Mouse (Mus musculus) large intestine, adult 2 months (tissue): Measurements from ENCODE around the gene Smarce1. TPM values are rescaled to one million over a fixed set of nuclear protein-coding genes. Genes with fewer than 3 reads are reported as not detected.
"Not testable (repeated sequence)": the region's sequence is repeated elsewhere in the genome, so short reads cannot be mapped to it uniquely, and the experiment has no call there.

ENCODE experiments used
- DNase-seq: peaks from one replicate; pipeline ENCODE4 v3.0.0-alpha.2; 2012; ENCODE audit warnings: low read depth, low spot score
- WGBS: fragments of 180-500 bp; shearing (Covaris S2); methylation state at CpG from one replicate; pipeline ENCODE4 v1.1.7; 2018; 5-methylcytosine and 5-hydroxymethylcytosine counted together
- polyA plus RNA-seq: library from polyadenylated mRNA; depleted of rRNA; stranded (reverse); fragments of >200 nt; gene quantifications from 2 replicates; pipeline ENCODE4 v1.2.3, GENCODE M21; 2012; rRNA removed

The Smarce1 gene
- 16.6 and 17.2 TPM in 2 replicates for polyA plus RNA-seq

DNA sequence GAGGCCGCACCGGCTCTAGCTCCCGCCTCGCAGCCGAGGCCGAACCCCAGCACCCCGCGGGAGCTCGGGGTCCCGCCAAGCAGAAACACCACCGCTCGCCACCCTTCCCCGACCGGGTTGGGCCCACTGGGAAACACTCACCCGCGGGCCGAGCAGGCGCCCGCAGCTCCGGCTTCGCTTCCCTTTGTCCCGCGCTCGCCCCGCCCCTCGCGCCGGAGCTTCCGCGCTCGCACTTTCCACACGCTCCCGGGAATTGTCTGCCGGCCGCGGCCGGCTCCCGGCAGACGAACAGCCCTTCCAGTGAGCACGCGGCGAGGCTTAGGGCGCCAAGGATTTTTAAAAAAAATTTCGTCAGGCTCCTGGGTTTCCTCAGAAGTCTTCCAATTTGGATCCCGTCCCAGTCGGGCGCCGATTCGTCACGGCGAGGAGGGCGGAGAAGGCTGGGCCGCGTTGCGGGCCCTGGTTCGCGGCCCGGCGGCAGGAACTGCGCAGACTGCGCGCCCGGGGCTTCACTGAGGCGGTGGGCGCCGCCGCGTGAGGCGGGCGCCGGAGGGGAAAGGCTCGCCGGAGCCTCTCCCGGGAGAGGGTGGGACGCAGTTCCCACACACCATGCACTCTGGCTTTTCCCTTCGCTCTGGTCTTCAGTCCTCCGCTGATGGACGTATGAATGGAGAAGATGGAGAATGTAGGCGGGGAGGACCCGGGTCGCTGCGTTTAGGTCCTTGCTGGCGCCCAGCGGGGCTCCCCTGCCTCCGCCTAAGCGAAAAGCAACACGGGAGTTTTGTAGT is at the start of gene Smarce1:
Smarce1 (minus strand) TSS at position 757 of the 788 bp plus-strand sequence.
- under 1% methylated on average over 87 of the region's 87 CpGs for WGBS
- DNase-seq: no peak

GRCm38 (mm10) chr11:99279986-99280385 is 49.2 kb upstream of the Smarce1 start:
- 66% methylated on average over 5 of the region's 5 CpGs for WGBS
- DNase-seq: no peak

GRCm38 (mm10) chr11:99276786-99277185 is 46.0 kb upstream of the Smarce1 start:
- DNase-seq: no peak
- 29% methylated on average over 7 of the region's 7 CpGs for WGBS

DNA sequence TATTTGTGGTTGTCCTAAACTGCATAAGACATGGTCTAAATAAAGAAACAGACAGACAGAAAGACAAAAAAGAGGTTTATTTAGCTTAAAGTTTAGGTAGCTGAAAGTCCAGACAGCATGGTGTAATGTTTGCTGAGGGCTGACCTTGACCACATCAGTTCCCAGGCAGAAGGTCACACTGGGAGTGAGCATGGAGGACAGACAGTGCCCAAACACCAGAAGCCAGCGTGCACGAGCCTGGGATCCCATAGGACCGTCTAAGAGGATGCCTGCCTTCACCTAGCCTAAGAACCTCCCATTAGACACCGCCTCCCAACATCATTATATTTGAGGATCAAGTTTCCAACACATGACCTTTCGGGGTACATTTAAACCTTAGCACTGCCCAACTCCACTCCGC is 44.8 kb upstream of the Smarce1 start:
- WGBS: 74% methylated on average over 6 of the region's 6 CpGs
- DNase-seq: no peak

DNA sequence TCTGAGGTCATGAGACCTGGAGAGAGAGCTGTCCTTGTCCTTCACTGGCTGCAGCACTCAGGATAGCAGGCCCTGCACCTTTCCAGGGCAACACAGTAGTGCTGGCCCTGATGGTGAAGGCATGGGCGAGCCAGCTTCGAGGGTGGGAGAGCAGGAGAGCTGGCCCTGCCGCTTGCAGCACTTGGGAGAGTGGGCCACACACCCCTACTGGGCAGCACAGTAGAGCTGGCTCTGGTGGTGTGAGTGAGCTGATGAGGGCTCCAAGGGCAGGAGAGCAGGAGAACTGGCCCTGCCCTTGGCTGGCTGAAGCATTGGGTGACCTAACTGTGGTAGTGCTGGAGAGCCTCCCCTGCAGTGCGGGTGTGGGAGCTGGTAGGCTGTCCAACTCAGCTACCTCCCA is 41.9 kb upstream of the Smarce1 start:
- DNase-seq: no peak
- WGBS: 88% methylated on average over 4 of the region's 4 CpGs

DNA sequence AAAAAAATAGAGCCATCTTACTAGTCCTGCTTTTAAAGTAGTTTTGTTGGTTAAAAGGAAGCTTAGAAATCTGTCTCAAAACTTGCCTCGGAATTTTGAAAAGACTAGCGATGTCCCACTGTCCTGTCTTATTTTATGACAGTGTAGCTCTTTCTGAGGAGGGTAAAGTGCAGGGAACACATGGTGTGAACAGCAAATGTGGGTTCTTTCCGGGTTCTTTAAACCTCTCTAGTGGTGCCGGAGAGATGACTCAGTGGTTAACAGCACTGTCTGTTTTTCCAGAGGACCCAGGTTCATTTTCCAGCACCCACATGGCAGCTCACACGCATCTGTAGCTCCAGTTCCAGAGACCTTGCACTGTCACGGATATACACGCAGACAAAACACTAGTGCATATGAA is 38.4 kb upstream of the Smarce1 start:
- no peak for DNase-seq
- 25% methylated on average over 7 of the region's 7 CpGs for WGBS

DNA sequence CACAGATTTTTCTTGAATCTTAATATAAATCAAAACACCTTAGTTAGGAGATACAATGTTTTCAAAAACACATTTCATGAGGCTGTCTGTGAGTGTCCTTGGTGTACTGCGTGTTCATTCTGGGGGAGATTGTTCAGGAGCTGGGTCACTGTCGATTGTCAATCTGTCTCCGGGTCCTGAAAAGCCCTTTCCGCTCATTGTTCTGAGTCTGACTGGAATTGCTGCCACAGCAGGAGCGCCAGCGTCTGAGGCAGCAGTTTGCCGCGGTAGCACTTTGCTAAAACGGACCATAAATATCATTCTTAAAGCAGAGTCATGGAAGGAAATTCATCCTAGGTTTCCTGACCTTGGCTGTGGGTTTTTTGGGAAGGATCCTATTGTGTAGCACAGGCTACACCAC is 35.0 kb upstream of the Smarce1 start:
- 55% methylated on average over 9 of the region's 9 CpGs for WGBS
- no peak for DNase-seq

- whole genome bisulfite sequencing: 59% methylated on average over 9 of the region's 9 CpGs
Observed at GRCm38 (mm10) chr11:99265220-99265619, 34.4 kb upstream of the Smarce1 start.

DNA sequence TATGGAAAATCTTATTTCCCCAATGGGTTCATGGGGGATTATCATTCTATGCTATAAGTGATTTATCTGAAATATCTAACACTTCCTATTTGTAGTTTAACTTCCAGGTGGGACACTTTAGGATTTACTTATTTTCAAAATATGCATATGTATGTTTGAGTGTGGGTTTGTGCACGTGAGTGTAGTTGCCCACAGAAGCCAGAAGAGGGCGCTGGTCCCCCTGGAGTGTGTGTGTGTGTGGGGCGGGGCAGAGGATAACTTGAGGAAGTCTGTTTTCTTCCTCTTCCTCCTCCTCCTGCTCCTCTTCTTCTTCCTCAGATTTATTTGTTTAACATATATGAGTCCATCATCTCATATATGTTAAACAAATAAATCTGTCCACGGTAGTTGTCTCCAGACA is 25.4 kb upstream of the Smarce1 start:
- 68% methylated on average over 4 of the region's 4 CpGs for WGBS
- no peak for DNase-seq

More at GRCm38 (mm10) chr11:99265220-99265619, 34.4 kb upstream of the Smarce1 start:
- no peak for DNase-seq

GRCm38 (mm10) chr11:99255316-99255715 is 24.5 kb upstream of the Smarce1 start:
- WGBS: 88% methylated on average over 8 of the region's 8 CpGs
- no peak for DNase-seq

DNA sequence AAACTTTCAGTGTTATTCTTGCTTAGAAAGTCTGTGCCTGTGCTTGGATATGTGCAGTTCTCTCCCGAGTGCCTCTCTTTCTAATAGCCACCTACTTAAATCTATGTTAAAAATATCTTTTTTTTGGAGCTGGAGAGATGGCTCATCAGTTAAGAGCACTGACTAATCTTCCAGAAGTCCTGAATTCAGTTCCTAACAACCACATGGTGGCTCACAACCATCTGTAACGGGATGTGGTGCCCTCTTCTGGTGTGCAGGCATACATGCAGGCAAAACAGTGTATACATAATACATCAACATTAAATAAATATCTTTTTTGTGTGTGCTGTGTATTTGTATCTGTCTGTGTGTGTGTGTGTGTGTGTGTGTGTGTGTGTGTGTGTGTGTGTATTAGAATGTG is 23.1 kb upstream of the Smarce1 start:
- no peak for DNase-seq
- WGBS: 53% methylated on average over 2 of the region's 2 CpGs

- no peak for DNase-seq
- 35% methylated on average over 8 of the region's 8 CpGs for WGBS
Observed at GRCm38 (mm10) chr11:99252671-99253070, 21.9 kb upstream of the Smarce1 start.

DNA sequence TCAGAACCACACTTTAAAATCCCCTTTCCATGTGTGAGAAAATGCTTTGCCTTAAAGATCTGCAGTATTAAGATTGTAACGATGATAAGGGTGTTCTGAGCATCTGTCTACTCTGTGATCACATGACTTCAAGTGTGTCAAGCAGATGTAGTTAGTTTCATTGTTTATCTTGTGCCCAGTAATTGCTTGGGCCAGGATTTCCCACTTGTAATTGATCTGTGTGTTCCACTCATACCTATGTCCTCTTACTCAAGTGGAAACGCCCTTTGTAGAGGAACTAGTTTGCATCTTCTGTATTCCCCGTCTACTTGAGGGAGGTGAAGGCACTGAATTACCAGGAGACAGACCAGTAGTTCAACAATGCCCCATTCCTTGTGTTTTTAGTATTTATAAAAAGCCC is 19.8 kb upstream of the Smarce1 start:
- 21% methylated on average over 3 of the region's 3 CpGs for WGBS
- no peak for DNase-seq

GRCm38 (mm10) chr11:99250241-99250640 is 19.4 kb upstream of the Smarce1 start:
- WGBS: 40% methylated on average over 5 of the region's 5 CpGs
- no peak for DNase-seq

- no peak for DNase-seq
- WGBS: 55% methylated on average over 4 of the region's 4 CpGs
Observed at GRCm38 (mm10) chr11:99249115-99249514, 18.3 kb upstream of the Smarce1 start.

GRCm38 (mm10) chr11:99247916-99248315 is 17.1 kb upstream of the Smarce1 start:
- DNase-seq: no peak
- 94% methylated on average over 4 of the region's 4 CpGs for WGBS

DNA sequence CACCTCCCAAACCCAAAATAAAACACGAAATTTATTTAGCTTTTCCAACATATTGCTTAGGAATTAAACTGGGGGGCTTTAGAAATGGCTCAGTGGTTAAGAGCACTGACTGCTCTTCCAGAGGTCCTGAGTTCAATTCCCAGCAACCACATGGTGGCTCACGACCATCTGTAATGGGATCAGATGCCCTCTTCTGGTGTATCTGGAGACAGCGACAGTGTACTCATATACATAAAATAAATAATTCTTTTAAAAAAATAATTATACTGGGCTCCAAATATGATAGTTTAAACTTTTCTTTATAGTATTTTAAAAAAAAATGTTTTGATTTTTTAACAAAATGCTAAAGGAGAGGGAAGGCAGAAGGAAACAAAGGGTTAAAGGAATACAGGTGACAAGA is 13.7 kb upstream of the Smarce1 start:
- 41% methylated on average over 3 of the region's 3 CpGs for whole genome bisulfite sequencing
- DNase-seq: not testable (repeated sequence)

GRCm38 (mm10) chr11:99243820-99244374 is 13.1 kb upstream of the Smarce1 start, which contains the start of gene Krt222:
TSS of gene Krt222 (minus strand) at chr11:99244085.
- DNase-seq: no peak
- WGBS: 4% methylated on average over 17 of the region's 17 CpGs

DNA sequence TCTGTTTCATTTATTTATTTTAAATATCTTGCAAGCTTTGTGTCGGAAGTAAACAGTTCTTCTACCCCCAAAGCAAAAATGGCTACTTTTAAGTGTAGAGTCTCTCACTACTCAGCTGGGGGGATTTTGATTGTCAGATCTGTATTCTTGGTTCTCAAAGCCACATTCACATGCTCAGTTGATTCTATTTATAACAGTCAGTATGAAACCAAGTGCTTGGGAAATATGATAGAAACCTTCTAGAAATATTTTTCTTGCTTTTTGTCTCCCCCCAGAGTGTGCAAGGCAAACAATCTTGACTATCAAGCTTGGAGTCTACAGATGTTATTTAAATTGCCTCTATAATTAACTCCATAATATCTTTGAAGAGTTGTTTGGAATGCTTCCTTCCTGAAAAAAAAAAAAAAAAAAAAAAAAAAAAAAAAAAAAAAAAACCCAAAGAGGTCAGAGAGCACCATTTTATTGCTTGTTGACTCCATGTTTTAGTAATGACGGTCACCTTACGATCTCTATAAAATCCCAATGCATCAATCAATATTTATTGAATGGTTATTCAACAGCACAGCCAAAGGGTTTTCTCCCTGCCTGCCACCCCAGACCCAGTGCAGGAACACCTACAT is 12.5 kb upstream of the Smarce1 start:
- WGBS: 28% methylated on average over 3 of the region's 3 CpGs
- DNase-seq: no peak

DNA sequence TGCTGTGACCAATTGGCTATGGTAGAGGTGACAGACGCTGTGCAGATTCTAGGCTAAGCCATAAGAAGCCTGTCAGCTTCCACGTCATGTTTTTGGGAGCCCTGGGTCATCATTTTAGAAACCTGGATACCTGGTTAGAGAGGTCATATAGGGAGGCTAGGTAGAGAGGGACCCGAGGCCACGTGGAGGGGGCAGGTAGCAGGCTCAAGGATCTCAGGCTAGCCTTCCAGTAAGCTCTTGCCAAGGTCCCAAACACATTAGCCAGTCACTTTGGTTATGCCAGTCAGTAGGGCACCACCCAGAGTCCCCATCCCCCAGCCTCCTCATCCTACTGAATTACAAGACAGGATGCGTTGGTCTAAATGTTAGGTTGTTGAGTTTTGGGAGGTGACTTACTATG is 11.2 kb upstream of the Smarce1 start:
- 77% methylated on average over 5 of the region's 5 CpGs for WGBS
- DNase-seq: no peak

DNA sequence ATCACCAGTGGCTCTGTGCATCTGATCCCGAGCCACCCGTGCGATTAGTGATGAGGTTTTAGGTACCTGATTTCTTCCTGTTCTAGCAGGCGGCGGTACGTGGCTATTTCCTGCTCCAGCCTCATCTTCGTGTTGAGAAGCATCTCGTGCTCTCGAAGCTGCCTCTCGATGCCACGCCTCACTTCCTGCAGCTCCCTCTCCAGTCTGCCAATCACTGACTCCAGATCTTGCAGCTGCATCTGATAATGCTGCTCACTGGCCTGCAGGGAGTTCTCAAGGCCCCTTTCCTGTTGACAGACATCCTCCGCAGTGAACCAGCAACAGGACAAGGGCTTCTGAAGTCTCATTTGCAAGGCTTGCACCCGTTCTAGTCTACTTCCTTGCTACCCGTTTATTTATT is 7.7 kb upstream of the Smarce1 start:
- no peak for DNase-seq
- WGBS: 27% methylated on average over 14 of the region's 14 CpGs
